Mouse (Mus musculus): ENCODE data around the gene Gch1.

GRCm38 (mm10) chr14:47154303-47154702 is 34.9 kb downstream of the Gch1 start:
- no peak for TF ChIP-seq CTCF (IDR thresholded peaks at IDR 0.05; ENCODE audit: low read depth)
- TF ChIP-seq EP300 (IDR thresholded peaks at IDR 0.05; ENCODE audit: low read depth), result no peak
